Mouse (Mus musculus) forebrain, postnatal 0 days (tissue): Measurements from ENCODE around the gene Slc22a17. TPM values are rescaled to one million over a fixed set of nuclear protein-coding genes. Genes with fewer than 3 reads are reported as not detected.

Experiments
- ATAC-seq: fragments of 200-750 bp; cut with Nextera tagmentation; 2 replicates; pipeline ENCODE4 v1.8.0; 2017; ENCODE audit warnings: mild to moderate bottlenecking, moderate library complexity
- DNase-seq: peaks from one replicate; pipeline ENCODE4 v3.0.0-alpha.2; 2015
- H3K27ac ChIP-seq: fragments of 300-500 bp; sonication (generic); 2 replicates; pipeline ENCODE4 v1.5.1; 2014; ENCODE audit warnings: low read depth, mild to moderate bottlenecking, antibody characterized with exemption, low read length, moderate library complexity, mixed read lengths
- H3K27me3 ChIP-seq: fragments of 300-500 bp; sonication (generic); 2 replicates; pipeline ENCODE4 v1.6.1; 2014; ENCODE audit warnings: mild to moderate bottlenecking, low read length, mixed read lengths; ENCODE audit not compliant: insufficient read depth
- H3K36me3 ChIP-seq: fragments of 300-500 bp; sonication (generic); 2 replicates; pipeline ENCODE4 v1.6.1; 2014; ENCODE audit warnings: mild to moderate bottlenecking, moderate library complexity; ENCODE audit not compliant: insufficient read depth
- H3K4me1 ChIP-seq: fragments of 300-500 bp; sonication (generic); 2 replicates; pipeline ENCODE4 v1.6.1; 2014; ENCODE audit warnings: antibody characterized with exemption; ENCODE audit not compliant: insufficient read depth
- H3K4me2 ChIP-seq: fragments of 300-500 bp; sonication (generic); 2 replicates; pipeline ENCODE4 v1.6.1; 2014; ENCODE audit warnings: low read depth, mild to moderate bottlenecking, moderate library complexity
- H3K4me3 ChIP-seq: fragments of 300-500 bp; sonication (generic); 2 replicates; pipeline ENCODE4 v1.5.1; 2014; ENCODE audit warnings: low read depth, low read length, mixed read lengths
- H3K9ac ChIP-seq: fragments of 300-500 bp; sonication (generic); 2 replicates; pipeline ENCODE4 v1.6.1; 2014; ENCODE audit warnings: mild to moderate bottlenecking
- H3K9me3 ChIP-seq: fragments of 300-500 bp; sonication (generic); 2 replicates; pipeline ENCODE4 v1.6.1; 2016; ENCODE audit warnings: low read length
- CTCF ChIP-seq: sonication (generic); IDR thresholded peaks from 2 replicates; pipeline ENCODE4 v1.5.1; 2016; ENCODE audit warnings: antibody characterized with exemption, control low read depth, low read depth
- WGBS: fragments of 180-500 bp; shearing (Covaris S2); extraction: QIAGEN DNeasy Blood & Tissue Kit; methylation state at CpG from one replicate; pipeline ENCODE4 v1.1.7; 2014; 5-methylcytosine and 5-hydroxymethylcytosine counted together
- polyA plus RNA-seq: library from polyadenylated mRNA; unstranded; fragments of >200 nt; fragmentation: Nextera tagmentation; extraction: Ambion mirVana; gene quantifications from 2 replicates; pipeline ENCODE4 v1.2.1, GENCODE M21; 2015
- total RNA-seq: library from RNA; depleted of rRNA; stranded (reverse); fragments of >200 nt; gene quantifications from 2 replicates; pipeline ENCODE4 v1.2.3, GENCODE M21; 2014

Gene Slc22a17
- total and polyA plus RNA-seq, 2 experiments from 2014 or later: 282 to 359 TPM

- 4% methylated on average over 43 of the region's 61 CpGs for WGBS
- ATAC-seq: peak; percentile 79
Measured at GRCm38 (mm10) chr14:54877048-54877715, 35.8 kb downstream of the Slc22a17 start, which contains the start of gene Ppp1r3e. Gene Ppp1r3e, minus strand, starts transcription at chr14:54877550.

GRCm38 (mm10) chr14:54876539-54877047 lies 36.3 kb downstream of the Slc22a17 start:
- Histone ChIP-seq H3K4me1 (peaks cover 4% of the 10 kb centered on the region; the same call in 1 of the 2 replicates), H3K36me3 (peaks cover 3% of the 10 kb centered on the region; the same call in 1 of the 2 replicates), H3K27ac (peak overlapping the region; percentile 96), H3K9ac (peak overlapping the region; percentile 93), H3K4me3 (peak overlapping the region; percentile 58), H3K4me2 (peak overlapping the region; percentile 67), H3K9me3 (no peaks in the 10 kb centered on the region), H3K27me3 (no peaks in the 10 kb centered on the region)
- ATAC-seq (peak; percentile 95), DNase-seq (peak; percentile 96)
- WGBS: 2% methylated on average over 66 of the region's 72 CpGs
- no peak; the same call in 1 of the 2 replicates for TF ChIP-seq CTCF

More at GRCm38 (mm10) chr14:54877048-54877715, 35.8 kb downstream of the Slc22a17 start, which contains the start of gene Ppp1r3e:
- H3K36me3 ChIP-seq: peaks cover 1% of the 10 kb centered on the region; the same call in 1 of the 2 replicates
- peak within 1 kb of the TSS; percentile 67 for H3K4me2 ChIP-seq
- H3K4me3 ChIP-seq: peak within 1 kb of the TSS; percentile 58
- DNase-seq: peak; percentile 72
- H3K27me3 ChIP-seq: no peaks in the 10 kb centered on the region
- TF ChIP-seq CTCF: peak; percentile 27; the same call in 1 of the 2 replicates
- peak within 1 kb of the TSS; percentile 93 for H3K9ac ChIP-seq
- peak within 1 kb of the TSS; percentile 96 for H3K27ac ChIP-seq
- peaks cover 4% of the 10 kb centered on the region; the same call in 1 of the 2 replicates for H3K4me1 ChIP-seq
- no peaks in the 10 kb centered on the region for H3K9me3 ChIP-seq

- peaks cover 3% of the 10 kb centered on the region; the same call in 1 of the 2 replicates for H3K36me3 ChIP-seq
- ATAC-seq (peak; percentile 63), DNase-seq (peak; percentile 76)
- H3K4me2 ChIP-seq: peak overlapping the region; percentile 67
- peak; percentile 28 for TF ChIP-seq CTCF
- peaks cover 4% of the 10 kb centered on the region; the same call in 1 of the 2 replicates for H3K4me1 ChIP-seq
- no peaks in the 10 kb centered on the region for H3K9me3 ChIP-seq
- H3K27me3 ChIP-seq: no peaks in the 10 kb centered on the region
- H3K4me3 ChIP-seq: peak overlapping the region; percentile 58
- H3K27ac ChIP-seq: peak overlapping the region; percentile 96
- peak overlapping the region; percentile 93 for H3K9ac ChIP-seq
- 3% methylated on average over 36 of the region's 36 CpGs for WGBS
Measured at GRCm38 (mm10) chr14:54875844-54876538, 36.9 kb downstream of the Slc22a17 start.

- no peaks in the 10 kb centered on the region for H3K9me3 ChIP-seq
- no peaks in the 10 kb centered on the region for H3K27me3 ChIP-seq
- no peak for DNase-seq
- H3K9ac ChIP-seq: no peak overlapping the region
- peaks cover 4% of the 10 kb centered on the region; the same call in 1 of the 2 replicates for H3K4me1 ChIP-seq
- peaks cover 3% of the 10 kb centered on the region; the same call in 1 of the 2 replicates for H3K36me3 ChIP-seq
- no peak overlapping the region for H3K4me2 ChIP-seq
- ATAC-seq: no peak
- TF ChIP-seq CTCF: no peak
- H3K27ac ChIP-seq: no peak overlapping the region
- 93% methylated on average over 3 of the region's 3 CpGs for WGBS
- no peak overlapping the region for H3K4me3 ChIP-seq
Measured at GRCm38 (mm10) chr14:54874165-54874564, 38.8 kb downstream of the Slc22a17 start.

GRCm38 (mm10) chr14:54870861-54871260 lies 42.1 kb downstream of the Slc22a17 start, which contains the start of gene Homez:
Gene Homez, minus strand, starts transcription at chr14:54870961.
- H3K27ac ChIP-seq: no peak within 1 kb of the TSS

GRCm38 (mm10) chr14:54868026-54868425 lies 44.9 kb downstream of the Slc22a17 start:
- no peaks in the 10 kb centered on the region for H3K27me3 ChIP-seq
- no peak overlapping the region for H3K4me3 ChIP-seq
- 85% methylated on average over 4 of the region's 4 CpGs for WGBS
- H3K4me1 ChIP-seq: 0 out of 2 replicates have a peak, but pooled peaks cover 4% of the 10 kb centered on the region
- H3K9me3 ChIP-seq: no peaks in the 10 kb centered on the region
- H3K9ac ChIP-seq: no peak overlapping the region
- H3K4me2 ChIP-seq: no peak overlapping the region
- ATAC-seq (no peak), DNase-seq (no peak)
- H3K27ac ChIP-seq: no peak overlapping the region
- TF ChIP-seq CTCF: no peak
- peaks cover 3% of the 10 kb centered on the region; the same call in 1 of the 2 replicates for H3K36me3 ChIP-seq

More at GRCm38 (mm10) chr14:54870861-54871260, 42.1 kb downstream of the Slc22a17 start, which contains the start of gene Homez:
- WGBS: 91% methylated on average over 5 of the region's 5 CpGs
- no peak for TF ChIP-seq CTCF
- no peak within 1 kb of the TSS for H3K9ac ChIP-seq
- H3K36me3 ChIP-seq: peaks cover 3% of the 10 kb centered on the region; the same call in 1 of the 2 replicates
- H3K4me2 ChIP-seq: no peak within 1 kb of the TSS
- H3K9me3 ChIP-seq: no peaks in the 10 kb centered on the region
- no peak within 1 kb of the TSS for H3K4me3 ChIP-seq
- DNase-seq: no peak
- ATAC-seq: no peak
- peaks cover 3% of the 10 kb centered on the region; the same call in 1 of the 2 replicates for H3K4me1 ChIP-seq
- no peaks in the 10 kb centered on the region for H3K27me3 ChIP-seq
